Mouse (Mus musculus) lung, postnatal 36 days (tissue): ENCODE results near the gene Dstyk.

Experiments used
- DNase-seq: peaks from one replicate; pipeline ENCODE4 v3.0.0; 2022; ENCODE audit warnings: mixed read lengths

Gene Dstyk

GRCm38 (mm10) chr1:132388813-132389803, 28.2 kb upstream of the Dstyk start:
- peak; percentile 82 for DNase-seq

- DNase-seq, result peak; percentile 92
Measured at GRCm38 (mm10) chr1:132389886-132390585, 27.3 kb upstream of the Dstyk start.

- no peak for DNase-seq
Measured at GRCm38 (mm10) chr1:132390691-132391579, 26.4 kb upstream of the Dstyk start, which contains the start of gene Tmcc2. Gene Tmcc2 (minus strand): TSS chr1:132391281.

GRCm38 (mm10) chr1:132391580-132392022, 25.8 kb upstream of the Dstyk start:
- peak; percentile 63 for DNase-seq

GRCm38 (mm10) chr1:132392872-132393271, 24.5 kb upstream of the Dstyk start:
- DNase-seq, result no peak

- no peak for DNase-seq
Measured at GRCm38 (mm10) chr1:132396705-132397104, 20.6 kb upstream of the Dstyk start.

- no peak for DNase-seq
Measured at GRCm38 (mm10) chr1:132400538-132400937, 16.8 kb upstream of the Dstyk start.

- no peak for DNase-seq
Measured at GRCm38 (mm10) chr1:132401843-132402242, 15.5 kb upstream of the Dstyk start.

GRCm38 (mm10) chr1:132410657-132411056, 6.7 kb upstream of the Dstyk start:
- peak; percentile 41 for DNase-seq

- no peak for DNase-seq
Measured at GRCm38 (mm10) chr1:132416244-132416942, 962 bp upstream of the Dstyk start.

- DNase-seq, result no peak
Measured at GRCm38 (mm10) chr1:132416943-132417290, 438 bp upstream of the Dstyk start.

- no peak for DNase-seq
Measured at GRCm38 (mm10) chr1:132420206-132420605, 2.9 kb downstream of the Dstyk start.

GRCm38 (mm10) chr1:132420662-132421061, 3.3 kb downstream of the Dstyk start:
- no peak for DNase-seq

GRCm38 (mm10) chr1:132422912-132423696, 5.7 kb downstream of the Dstyk start:
- no peak for DNase-seq

- DNase-seq, result no peak
Measured at GRCm38 (mm10) chr1:132425600-132425999, 8.2 kb downstream of the Dstyk start.

- DNase-seq, result no peak
Measured at GRCm38 (mm10) chr1:132430818-132431217, 13.5 kb downstream of the Dstyk start.

GRCm38 (mm10) chr1:132431716-132432115, 14.4 kb downstream of the Dstyk start:
- DNase-seq, result no peak

- peak; percentile 23 for DNase-seq
Measured at GRCm38 (mm10) chr1:132433349-132433748, 16.0 kb downstream of the Dstyk start.

GRCm38 (mm10) chr1:132434032-132434431, 16.7 kb downstream of the Dstyk start:
- no peak for DNase-seq

GRCm38 (mm10) chr1:132436320-132436958, 19.1 kb downstream of the Dstyk start:
- DNase-seq, result no peak

- no peak for DNase-seq
Measured at GRCm38 (mm10) chr1:132436960-132437359, 19.6 kb downstream of the Dstyk start.
